Mouse (Mus musculus) spleen, adult 10 weeks (tissue): ENCODE data around the gene Gprin3. TPM values are rescaled to one million over a fixed set of nuclear protein-coding genes. Genes with fewer than 3 reads are reported as not detected.

Source experiments
- polyA plus RNA-seq: library from polyadenylated mRNA; stranded (reverse); fragments of 350-450 nt; fragmentation: Illumina TruSeq; extraction: RNeasy Lipid Tissue Mini Kit (QIAGEN cat#74804); gene quantifications from one replicate; pipeline ENCODE4 v1.2.3, GENCODE M21; 2015; ENCODE audit warnings: low replicate concordance; ENCODE audit not compliant: insufficient read depth

Gprin3 gene
- 4.8 TPM for polyA plus RNA-seq

GRCm38 (mm10) chr6:59425824-59426533, at the start of gene Gprin3:
Gprin3 (minus strand) TSS chr6:59426294.

Other genes with a start within 250 kb of the Gprin3 start
- gene Tigd2, start 217.4 kb downstream of the Gprin3 start, polyA plus RNA-seq, result 30.2 TPM